Mouse (Mus musculus) thymus, postnatal 14 days (tissue): ENCODE measurements at regions not wholly inside any gene's neighbourhood (a gene's known extent, or its start where the extent isn't known, plus 50 kb on each side); places are given as distances from the start of the nearest gene placed in this dataset.

Source experiments
- DNase-seq: peaks from one replicate; pipeline ENCODE4 v3.0.0; 2021

- no peak for DNase-seq
These were observed 63.1 kb downstream of the Gm11011 start for GRCm38 (mm10) chr2:169524429-169524828.

GRCm38 (mm10) chr2:169519941-169520340 is 67.6 kb downstream of the Gm11011 start:
- DNase-seq, result peak; percentile 31

GRCm38 (mm10) chr2:169515350-169515749 is 72.2 kb downstream of the Gm11011 start:
- peak; percentile 32 for DNase-seq

GRCm38 (mm10) chr2:169510741-169511140 is 76.8 kb downstream of the Gm11011 start:
- no peak for DNase-seq

- DNase-seq, result no peak
These were observed 78.1 kb downstream of the Gm11011 start for GRCm38 (mm10) chr2:169509406-169509805.

GRCm38 (mm10) chr2:169504416-169505057 is 83.0 kb downstream of the Gm11011 start:
- no peak for DNase-seq

GRCm38 (mm10) chr2:169503598-169503958 is 84.0 kb downstream of the Gm11011 start:
- DNase-seq, result no peak

GRCm38 (mm10) chr2:169502717-169503597 is 84.6 kb downstream of the Gm11011 start:
- no peak for DNase-seq

- no peak for DNase-seq
These were observed 85.7 kb downstream of the Gm11011 start for GRCm38 (mm10) chr2:169501736-169502340.

- no peak for DNase-seq
These were observed 92.2 kb downstream of the Gm11011 start for GRCm38 (mm10) chr2:169495368-169495767.

- DNase-seq, result no peak
These were observed 92.8 kb downstream of the Gm11011 start for GRCm38 (mm10) chr2:169494503-169495311.

- DNase-seq, result no peak
These were observed 93.8 kb downstream of the Gm11011 start for GRCm38 (mm10) chr2:169493609-169494275.

GRCm38 (mm10) chr2:169483934-169484333 is 103.6 kb downstream of the Gm11011 start:
- no peak for DNase-seq

- no peak for DNase-seq
These were observed 105.6 kb downstream of the Gm11011 start for GRCm38 (mm10) chr2:169481731-169482465.

GRCm38 (mm10) chr2:169474418-169475112 is 113.0 kb downstream of the Gm11011 start:
- no peak for DNase-seq

- DNase-seq, result no peak
These were observed 118.0 kb downstream of the Gm11011 start for GRCm38 (mm10) chr2:169469538-169469937.

GRCm38 (mm10) chr2:169467621-169468020 is 119.9 kb downstream of the Gm11011 start:
- no peak for DNase-seq

- DNase-seq, result no peak
These were observed 123.4 kb downstream of the Gm11011 start for GRCm38 (mm10) chr2:169464106-169464505.

GRCm38 (mm10) chr2:169461491-169462039 is 126.0 kb downstream of the Gm11011 start:
- no peak for DNase-seq

- no peak for DNase-seq
These were observed 134.6 kb downstream of the Gm11011 start for GRCm38 (mm10) chr2:169452956-169453355.

- no peak for DNase-seq
These were observed 136.7 kb downstream of the Gm11011 start for GRCm38 (mm10) chr2:169450801-169451200.
